Mouse (Mus musculus) lung, adult 2 months (tissue): ENCODE data around the gene Zfp691. TPM values are rescaled to one million over a fixed set of nuclear protein-coding genes. Genes with fewer than 3 reads are reported as not detected.
A peak's percentile ranks its signal among the peaks of the same experiment; 100 is the strongest.

Experiments
- DNase-seq: peaks from one replicate; pipeline ENCODE4 v3.0.0; 2022
- H3K4me1 ChIP-seq: fragments of 200-500 bp; 2 replicates; pipeline ENCODE4 v1.6.1; 2011; ENCODE audit warnings: low read length; ENCODE audit not compliant: control insufficient read depth, insufficient read depth
- H3K4me3 ChIP-seq: fragments of 200-500 bp; replicated peaks from 2 replicates; pipeline ENCODE3; 2011; ENCODE audit warnings: low read depth, mild to moderate bottlenecking, control low read depth, low read length; ENCODE audit errors: extremely low read depth
- CTCF ChIP-seq: fragments of 200-500 bp; IDR thresholded peaks from 2 replicates; pipeline ENCODE4 v1.5.1; 2011; ENCODE audit warnings: mild to moderate bottlenecking, low read length, control low read depth; ENCODE audit not compliant: insufficient read depth
- POLR2A ChIP-seq: fragments of 200-500 bp; IDR thresholded peaks from 2 replicates; pipeline ENCODE4 v1.6.1; 2011; ENCODE audit warnings: low read depth, mild to moderate bottlenecking, control low read depth, low read length, borderline replicate concordance; ENCODE audit errors: extremely low read depth
- WGBS: fragments of 180-500 bp; shearing (Covaris S2); methylation state at CpG from one replicate; pipeline ENCODE4 v1.1.7; 2018; 5-methylcytosine and 5-hydroxymethylcytosine counted together
- polyA plus RNA-seq: library from polyadenylated mRNA; depleted of rRNA; stranded (reverse); fragments of >200 nt; gene quantifications from 2 replicates; pipeline ENCODE4 v1.2.3, GENCODE M21; 2012

The Zfp691 gene
- polyA plus RNA-seq, 1 experiment = 8.9 TPM

DNA sequence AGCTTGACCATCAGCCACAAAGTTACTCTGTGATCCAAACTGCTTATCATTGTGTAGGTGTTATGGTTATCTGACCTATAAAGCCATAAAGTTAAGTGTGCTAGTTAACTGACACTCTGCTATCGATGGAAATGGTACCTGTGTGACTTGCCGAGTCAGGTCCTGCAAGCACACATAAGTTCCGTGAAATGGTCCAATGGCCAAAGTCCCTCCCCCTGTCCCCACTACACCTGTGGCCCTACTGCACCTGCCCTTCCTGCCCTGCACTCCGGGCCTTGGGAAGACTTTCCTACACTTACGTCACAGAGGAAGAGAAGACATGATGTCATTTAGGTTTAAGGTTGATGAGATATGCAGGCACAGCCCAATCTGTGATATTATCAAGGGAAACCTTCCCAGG lies 26.6 kb downstream of the Zfp691 start:
- WGBS = 80% methylated on average over 5 of the region's 5 CpGs
- DNase-seq = no peak
- TF ChIP-seq CTCF (no peak), POLR2A (no peak)
- no peaks in the 10 kb centered on the region for H3K4me1 ChIP-seq
- no peak overlapping the region for H3K4me3 ChIP-seq

DNA sequence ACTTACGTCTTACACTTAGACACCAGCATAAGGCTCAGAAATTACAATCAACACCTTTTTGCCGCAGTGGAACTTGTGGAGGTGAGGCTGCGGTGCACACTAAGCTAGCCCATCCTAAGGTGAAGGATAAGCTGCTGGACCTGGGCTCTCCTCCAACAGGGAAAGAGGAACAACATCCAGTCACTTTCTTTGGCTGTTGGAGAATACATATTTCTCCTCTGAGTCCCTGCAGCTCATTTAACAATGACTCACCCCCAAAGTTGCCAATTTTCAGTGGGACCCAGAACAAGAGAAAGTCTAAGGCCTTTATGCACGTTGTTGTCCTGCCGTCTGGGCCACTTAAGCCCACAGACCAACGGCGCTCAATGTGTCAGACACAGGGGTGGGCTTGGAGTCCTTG lies 27.2 kb downstream of the Zfp691 start:
- WGBS = 75% methylated on average over 7 of the region's 7 CpGs
- TF ChIP-seq CTCF = no peak
- no peaks in the 10 kb centered on the region for H3K4me1 ChIP-seq
- no peak for DNase-seq
- no peak overlapping the region for H3K4me3 ChIP-seq

DNA sequence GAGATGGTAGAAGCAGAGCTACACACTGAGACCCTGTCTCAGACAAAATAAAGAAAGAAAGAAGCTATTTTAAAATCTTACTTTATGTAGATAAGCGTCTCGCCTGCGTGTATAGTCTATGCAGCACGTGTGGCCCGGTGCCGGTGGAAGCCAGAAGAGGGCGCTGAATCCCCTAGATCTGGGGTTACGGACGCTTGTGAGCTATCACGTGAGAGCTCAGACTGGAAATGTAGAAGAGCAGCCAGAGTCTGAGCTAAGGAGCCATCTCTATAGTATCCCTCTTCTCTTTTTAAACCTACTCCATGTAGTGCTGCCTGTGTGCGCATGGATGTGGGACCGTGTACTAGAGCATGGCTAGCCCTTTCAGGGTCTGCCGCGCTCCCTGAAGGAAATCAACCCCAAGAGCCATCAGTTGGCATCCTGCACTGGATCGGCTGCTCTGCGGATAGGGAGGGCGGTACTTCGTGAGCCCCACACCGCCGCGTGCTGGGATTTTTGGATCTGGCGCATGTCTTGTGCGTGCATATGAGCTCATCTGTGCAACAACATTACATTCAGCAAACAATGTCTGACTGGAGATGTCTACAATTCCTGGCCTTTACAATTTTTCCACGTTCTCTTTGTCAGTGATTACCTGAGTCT lies 31.6 kb downstream of the Zfp691 start:
- Histone ChIP-seq H3K4me3 (no peak overlapping the region), H3K4me1 (no peaks in the 10 kb centered on the region)
- TF ChIP-seq POLR2A (no peak), CTCF (peak; percentile 49; the same call in 1 of the 2 replicates)
- no peak for DNase-seq
- 34% methylated on average over 24 of the region's 24 CpGs for WGBS

DNA sequence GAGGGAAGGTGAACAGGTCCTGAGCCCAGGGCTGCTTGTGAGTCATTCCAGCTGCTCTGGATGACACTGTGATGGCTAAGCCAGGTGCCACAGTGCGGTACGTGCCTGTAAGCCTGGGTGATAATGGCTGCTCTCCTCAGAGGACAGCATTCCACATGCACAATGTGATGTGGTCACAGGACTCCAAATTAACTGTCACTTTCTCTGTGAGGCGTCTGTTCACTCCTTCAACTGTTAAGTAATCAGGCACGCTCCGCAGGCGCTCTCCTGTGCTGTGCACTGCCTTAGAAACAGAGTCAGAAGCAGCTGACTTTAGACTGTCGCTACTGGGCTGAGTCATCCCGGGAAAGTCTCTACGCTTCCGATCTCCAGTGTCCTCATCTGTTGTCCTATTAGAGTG lies 32.8 kb downstream of the Zfp691 start:
- no peak for DNase-seq
- 56% methylated on average over 10 of the region's 10 CpGs for WGBS
- H3K4me1 ChIP-seq = no peaks in the 10 kb centered on the region
- TF ChIP-seq POLR2A (no peak), CTCF (no peak)
- H3K4me3 ChIP-seq = no peak overlapping the region

DNA sequence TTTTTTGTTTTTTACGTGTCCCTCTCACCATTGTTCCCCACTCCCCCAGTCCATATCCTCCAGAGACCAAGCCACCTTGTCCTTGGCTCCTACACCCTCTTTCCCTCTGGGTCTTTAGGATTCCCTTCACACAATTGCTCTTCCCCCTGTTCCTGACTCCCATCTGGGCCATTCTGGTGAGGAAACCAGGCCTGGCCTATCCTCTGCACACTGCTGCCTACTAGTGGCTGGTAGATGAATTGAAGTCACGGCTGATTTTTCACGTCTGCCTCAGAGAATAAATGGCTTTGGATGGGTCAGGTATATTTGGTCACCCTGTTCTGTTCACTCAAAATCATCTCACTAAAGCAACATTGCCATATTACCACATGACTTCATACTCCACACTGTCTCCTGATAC lies 33.9 kb downstream of the Zfp691 start:
- 48% methylated on average over 3 of the region's 3 CpGs for WGBS
- no peak for DNase-seq
- TF ChIP-seq CTCF (peak; percentile 88), POLR2A (no peak)

DNA sequence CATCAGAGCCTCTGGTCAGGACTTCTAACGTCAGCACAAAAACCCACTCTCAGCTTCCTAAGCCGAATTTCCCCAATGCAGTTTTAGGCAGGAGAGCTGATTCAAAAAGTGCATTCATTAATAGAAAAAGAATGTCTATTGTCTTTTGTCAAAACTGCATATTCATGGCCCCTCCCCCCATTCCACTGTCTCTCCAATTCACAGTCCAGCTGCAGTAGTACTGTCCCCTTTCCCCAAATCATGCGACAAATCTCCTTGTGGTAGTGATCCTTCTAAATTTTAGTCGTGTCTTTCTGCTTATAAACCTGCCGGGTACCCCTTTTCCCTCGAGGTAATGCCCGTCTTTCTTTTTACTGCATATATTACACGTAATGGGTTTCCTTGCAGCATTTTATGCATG lies 35.2 kb downstream of the Zfp691 start:
- 63% methylated on average over 8 of the region's 8 CpGs for WGBS
- H3K4me1 ChIP-seq = no peaks in the 10 kb centered on the region

More for the DNA sequence above, 33.9 kb downstream of the Zfp691 start:
- Histone ChIP-seq H3K4me1 (no peaks in the 10 kb centered on the region), H3K4me3 (no peak overlapping the region)

DNA sequence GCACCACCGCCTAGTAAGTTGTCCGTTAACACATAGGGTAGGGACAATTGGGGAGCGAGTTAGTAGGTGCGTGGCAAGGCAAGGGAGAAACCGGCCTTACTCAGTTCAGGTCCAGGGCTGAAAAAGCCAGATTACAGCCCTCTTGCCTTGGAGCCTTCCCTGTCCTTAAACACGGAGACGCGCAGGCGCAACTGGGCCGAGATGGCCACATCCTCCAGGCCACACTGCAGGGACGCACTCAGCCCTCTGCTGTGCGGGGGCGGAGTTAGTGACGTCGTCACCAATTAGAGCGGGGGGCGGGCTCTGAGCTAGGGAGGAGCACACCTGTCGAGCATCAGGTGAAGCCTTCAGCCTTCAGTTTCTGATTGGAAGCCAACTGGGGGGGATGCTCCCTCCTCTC lies 35.8 kb downstream of the Zfp691 start:
- no peaks in the 10 kb centered on the region for H3K4me1 ChIP-seq
- DNase-seq = peak; percentile 80
- no peak overlapping the region for H3K4me3 ChIP-seq

More for the DNA sequence above, 35.2 kb downstream of the Zfp691 start:
- no peak for DNase-seq
- TF ChIP-seq POLR2A = no peak
- TF ChIP-seq CTCF = no peak
- no peak overlapping the region for H3K4me3 ChIP-seq

DNA sequence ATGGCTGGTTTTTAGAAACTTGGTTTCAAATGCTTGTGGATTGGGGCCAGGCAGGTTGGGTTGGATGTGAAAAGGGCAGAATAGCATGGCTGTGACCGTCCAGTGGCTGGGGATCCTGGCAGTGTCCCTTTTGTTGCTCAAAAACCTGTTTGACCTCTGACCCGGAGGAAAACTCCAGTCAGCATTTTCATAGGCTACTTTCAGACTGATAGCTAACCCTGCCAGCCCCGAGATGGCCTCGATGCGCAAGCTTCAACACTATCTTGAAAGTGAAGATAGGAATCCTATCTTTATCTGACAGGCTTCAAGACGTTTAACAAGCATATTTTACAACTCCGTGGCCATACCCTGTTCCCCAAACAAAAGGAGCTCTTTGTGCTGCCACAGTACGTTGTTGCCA lies 36.7 kb downstream of the Zfp691 start:
- Histone ChIP-seq H3K4me1 (no peaks in the 10 kb centered on the region), H3K4me3 (no peak overlapping the region)
- TF ChIP-seq CTCF = no peak
- TF ChIP-seq POLR2A = no peak
- no peak for DNase-seq
- 80% methylated on average over 8 of the region's 8 CpGs for WGBS

More for the DNA sequence above, 35.8 kb downstream of the Zfp691 start:
- 37% methylated on average over 18 of the region's 18 CpGs for WGBS
- TF ChIP-seq POLR2A (peak; percentile 59; the same call in 1 of the 2 replicates), CTCF (no peak)

DNA sequence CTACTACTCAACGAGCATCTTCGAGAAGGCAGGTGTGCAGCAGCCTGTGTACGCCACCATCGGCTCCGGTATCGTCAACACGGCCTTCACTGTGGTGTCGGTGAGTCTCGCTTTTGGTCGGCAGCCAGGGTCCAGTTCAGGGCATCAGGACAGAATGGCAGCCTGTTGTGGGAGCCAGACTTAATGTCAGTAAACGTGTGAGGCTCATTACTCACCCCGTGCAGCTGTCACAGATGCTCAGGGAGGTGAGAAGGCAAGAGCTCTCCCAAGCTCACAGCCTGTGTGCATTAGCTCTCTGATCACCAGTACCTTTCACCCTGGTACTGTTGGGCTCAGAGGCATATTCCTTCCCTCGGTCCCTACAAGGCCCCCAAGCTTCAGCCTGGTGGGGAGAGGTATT lies 40.1 kb downstream of the Zfp691 start:
- Histone ChIP-seq H3K4me1 (no peaks in the 10 kb centered on the region), H3K4me3 (no peak overlapping the region)
- no peak for DNase-seq
- TF ChIP-seq CTCF = no peak
- no peak for TF ChIP-seq POLR2A
- WGBS = 90% methylated on average over 13 of the region's 13 CpGs

DNA sequence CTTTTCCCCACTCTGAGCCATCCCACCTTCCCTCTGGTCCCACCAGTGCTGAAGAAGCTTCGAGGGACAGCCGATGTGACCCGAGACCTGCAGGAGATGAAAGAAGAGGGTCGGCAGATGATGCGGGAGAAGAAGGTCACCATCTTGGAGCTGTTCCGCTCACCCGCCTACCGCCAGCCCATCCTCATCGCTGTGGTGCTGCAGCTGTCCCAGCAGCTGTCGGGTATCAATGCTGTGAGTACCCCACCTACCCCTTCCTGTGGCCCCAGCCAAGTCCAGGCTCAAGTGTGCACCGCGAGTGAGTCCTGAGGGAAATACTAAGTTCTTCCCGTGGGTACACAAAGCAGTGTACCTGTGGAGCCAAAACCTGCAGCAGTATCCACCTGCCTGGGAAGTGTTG lies 40.7 kb downstream of the Zfp691 start:
- whole genome bisulfite sequencing = 90% methylated on average over 13 of the region's 13 CpGs
- no peaks in the 10 kb centered on the region for H3K4me1 ChIP-seq
- TF ChIP-seq POLR2A (no peak), CTCF (no peak)
- no peak for DNase-seq
- H3K4me3 ChIP-seq = no peak overlapping the region
